Mouse (Mus musculus): ENCODE data around the gene Klk15. TPM values are rescaled to one million over a fixed set of nuclear protein-coding genes. Genes with fewer than 3 reads are reported as not detected.

Klk15 gene
- not detected in 2 replicates for polyA plus RNA-seq (2016; fragmentation: Nextera tagmentation; extraction: Ambion mirVana)

DNA sequence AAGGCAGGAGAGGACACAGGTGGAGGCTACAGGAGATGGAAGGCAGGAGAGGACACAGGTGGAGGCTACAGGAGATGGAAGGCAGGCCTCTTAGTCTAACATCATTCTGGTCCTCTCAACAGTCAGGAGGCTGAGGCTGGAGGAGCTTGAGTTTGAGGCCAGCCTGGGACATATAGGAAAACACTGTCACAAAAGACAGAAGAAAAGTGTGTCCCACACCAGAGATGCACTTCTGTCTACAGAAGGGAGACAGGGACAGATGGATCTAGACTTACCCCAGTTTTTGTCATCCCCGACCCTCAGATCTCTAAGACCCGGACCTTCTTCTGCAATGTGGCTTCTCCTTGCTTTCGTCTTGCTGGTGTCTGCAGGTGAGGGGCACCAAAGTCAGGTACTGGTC lies at the start of gene Klk15:
Klk15 (plus strand) TSS at position 301 of the 400 bp plus-strand sequence.
- H3K9me3 ChIP-seq: no peaks in the 10 kb centered on the region
- H3K36me3 ChIP-seq: no peaks in the 10 kb centered on the region
- no peak within 1 kb of the TSS for H3K4me3 ChIP-seq
- H3K27ac ChIP-seq: no peak within 1 kb of the TSS
- no peaks in the 10 kb centered on the region for H3K4me1 ChIP-seq
- H3K27me3 ChIP-seq (ENCODE audit: insufficient read depth, poor library complexity, severe bottlenecking): no peaks in the 10 kb centered on the region
- WGBS: 77% methylated on average over 3 of the region's 3 CpGs
- DNase-seq (ENCODE audit: low spot score): no peak

DNA sequence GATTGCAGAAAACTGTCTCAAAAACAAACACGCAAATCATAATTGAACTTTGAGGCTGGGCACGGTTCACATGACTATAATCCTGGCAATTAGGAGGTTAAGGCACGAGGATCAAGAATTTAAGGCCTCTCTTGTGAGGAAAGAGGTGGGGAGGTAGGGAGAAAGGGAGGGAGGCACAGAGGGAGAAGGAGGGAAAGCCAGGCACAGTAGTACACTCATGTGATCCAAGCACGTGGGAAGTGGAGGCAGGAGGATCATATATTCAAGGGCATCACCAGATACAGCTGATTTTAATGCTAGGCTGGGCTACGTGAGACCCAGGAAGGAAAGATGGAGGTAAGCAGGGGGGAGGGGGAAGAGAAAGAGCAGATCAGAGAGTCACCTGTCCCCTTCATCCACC lies 42.2 kb upstream of the Klk15 start:
- DNase-seq (ENCODE audit: low spot score): no peak
- Histone ChIP-seq H3K27me3 (ENCODE audit: insufficient read depth, poor library complexity, severe bottlenecking) (no peaks in the 10 kb centered on the region), H3K9me3 (no peaks in the 10 kb centered on the region), H3K4me3 (no peak overlapping the region), H3K36me3 (no peaks in the 10 kb centered on the region), H3K4me1 (0 out of 2 replicates have a peak, but pooled peaks cover 3% of the 10 kb centered on the region), H3K27ac (no peak overlapping the region)
- WGBS: 67% methylated on average over 5 of the region's 5 CpGs

DNA sequence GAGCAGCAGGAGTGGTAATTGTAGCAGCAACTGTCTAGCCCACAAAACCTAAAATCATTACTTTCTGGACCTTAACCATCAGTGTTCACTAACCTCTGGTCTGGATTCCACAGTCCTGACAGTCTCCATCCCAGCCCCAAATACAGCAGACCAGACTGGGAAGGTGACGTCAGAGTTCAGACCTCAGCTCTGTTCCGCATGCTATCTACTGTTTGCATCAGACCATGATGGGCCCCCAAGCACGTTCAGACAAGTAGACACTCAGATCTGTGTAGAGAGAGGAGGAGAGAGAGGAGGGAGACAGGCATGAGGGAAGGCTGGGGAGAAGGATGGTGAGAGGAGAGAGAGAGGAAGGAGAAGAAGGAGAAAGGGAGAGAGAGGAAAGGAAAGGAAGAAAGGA lies 41.8 kb upstream of the Klk15 start:
- Histone ChIP-seq H3K27ac (no peak overlapping the region), H3K27me3 (ENCODE audit: insufficient read depth, poor library complexity, severe bottlenecking) (no peaks in the 10 kb centered on the region), H3K9me3 (no peaks in the 10 kb centered on the region), H3K4me3 (no peak overlapping the region), H3K36me3 (no peaks in the 10 kb centered on the region), H3K4me1 (0 out of 2 replicates have a peak, but pooled peaks cover 3% of the 10 kb centered on the region)
- no peak for DNase-seq (ENCODE audit: low spot score)
- WGBS: 43% methylated on average over 3 of the region's 3 CpGs

DNA sequence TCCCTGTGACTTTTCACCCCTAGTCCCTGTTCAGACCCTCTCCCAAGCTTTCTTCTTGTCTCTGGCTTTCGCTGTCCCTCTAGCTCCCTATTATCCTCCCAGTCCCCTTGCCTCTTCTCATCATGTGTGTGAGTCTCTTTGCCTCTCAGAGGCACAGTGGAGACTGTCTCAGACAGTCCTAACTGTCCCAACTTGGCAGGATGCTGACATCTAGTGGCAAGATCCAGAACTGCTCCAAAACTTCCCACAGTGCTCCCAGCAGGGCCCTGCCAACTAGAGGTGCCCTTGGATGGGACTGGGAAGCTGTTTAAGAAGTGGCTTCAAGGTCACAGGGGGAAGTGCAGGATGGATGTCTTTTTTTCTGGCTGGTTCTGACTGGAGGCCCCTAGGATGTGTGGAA lies 38.7 kb upstream of the Klk15 start:
- peak; percentile 89 for DNase-seq (ENCODE audit: low spot score)
- Histone ChIP-seq H3K27me3 (ENCODE audit: insufficient read depth, poor library complexity, severe bottlenecking) (no peaks in the 10 kb centered on the region), H3K4me3 (no peak overlapping the region), H3K27ac (no peak overlapping the region; the same call in 1 of the 2 replicates), H3K36me3 (no peaks in the 10 kb centered on the region), H3K9me3 (no peaks in the 10 kb centered on the region), H3K4me1 (0 out of 2 replicates have a peak, but pooled peaks cover 3% of the 10 kb centered on the region)
- 23% methylated on average over 1 of the region's 1 CpGs for WGBS

DNA sequence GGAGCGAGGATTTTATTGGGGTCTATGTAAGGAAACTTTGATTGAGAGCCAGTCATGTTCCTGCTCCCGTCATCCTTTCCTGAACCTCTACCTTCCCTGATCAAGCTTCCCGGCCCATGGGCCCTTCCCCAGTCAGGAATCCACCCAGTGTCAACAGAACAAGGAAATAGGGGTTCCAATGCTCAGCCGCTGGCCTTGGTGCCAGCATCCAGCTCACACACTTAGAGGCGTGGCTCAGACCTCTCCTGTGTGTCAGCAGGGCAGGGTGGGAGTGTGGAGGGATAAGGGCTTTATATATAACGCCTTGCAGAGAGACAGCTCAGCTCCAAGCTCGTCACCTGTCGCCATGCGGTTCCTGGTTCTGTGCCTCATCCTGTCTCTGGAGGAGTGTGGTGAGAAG lies 18.7 kb upstream of the Klk15 start:
- H3K27ac ChIP-seq: no peak overlapping the region
- 47% methylated on average over 9 of the region's 9 CpGs for WGBS
- H3K4me1 ChIP-seq: peaks cover 5% of the 10 kb centered on the region; the same call in 1 of the 2 replicates
- no peak overlapping the region for H3K4me3 ChIP-seq
- peaks cover 16% of the 10 kb centered on the region; the same call in 1 of the 2 replicates for H3K27me3 ChIP-seq (ENCODE audit: insufficient read depth, poor library complexity, severe bottlenecking)
- DNase-seq (ENCODE audit: low spot score): no peak
- H3K9me3 ChIP-seq: no peaks in the 10 kb centered on the region
- H3K36me3 ChIP-seq: no peaks in the 10 kb centered on the region

DNA sequence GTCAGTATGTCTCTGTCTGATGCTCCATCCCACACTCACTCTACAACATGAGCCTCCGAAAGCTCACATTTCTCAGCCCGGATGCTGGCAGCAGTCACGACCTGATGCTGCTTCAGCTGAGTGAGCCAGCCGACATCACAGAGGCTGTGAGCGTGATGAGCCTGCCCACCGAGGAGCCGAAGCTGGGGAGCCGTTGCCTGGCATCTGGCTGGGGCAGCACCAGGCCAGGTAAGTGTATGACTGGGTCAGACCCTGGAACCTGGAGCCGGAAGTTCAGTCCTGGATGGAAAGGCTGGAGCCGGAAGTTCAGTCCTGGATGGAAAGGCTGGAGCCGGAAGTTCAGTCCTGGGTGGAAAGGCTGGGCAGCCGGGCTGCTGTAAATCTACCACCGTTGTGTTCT lies 15.1 kb upstream of the Klk15 start:
- Histone ChIP-seq H3K4me1 (peaks cover 5% of the 10 kb centered on the region; the same call in 1 of the 2 replicates), H3K27me3 (ENCODE audit: insufficient read depth, poor library complexity, severe bottlenecking) (peaks cover 29% of the 10 kb centered on the region; the same call in 1 of the 2 replicates)
- 78% methylated on average over 13 of the region's 13 CpGs for WGBS

DNA sequence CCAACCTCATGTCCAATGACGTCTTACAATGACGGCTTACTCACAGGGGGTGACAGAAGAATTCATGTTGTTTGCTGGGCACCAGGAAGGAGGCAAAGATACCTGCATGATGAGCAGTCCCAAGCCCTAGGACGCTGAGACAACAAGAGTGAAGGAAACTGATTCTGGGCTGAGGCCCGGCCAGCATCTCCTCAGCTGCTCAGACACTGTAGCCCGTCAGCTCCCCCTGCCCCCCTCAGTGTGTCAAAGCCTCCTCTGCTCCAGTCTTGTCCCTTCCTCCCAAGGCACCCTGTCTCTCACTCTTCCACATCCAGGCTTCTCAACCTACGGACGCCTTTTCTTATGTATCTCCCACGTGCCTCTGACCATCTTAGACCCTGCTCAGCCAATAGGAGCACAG lies 14.7 kb upstream of the Klk15 start:
- WGBS: 64% methylated on average over 8 of the region's 8 CpGs
- no peaks in the 10 kb centered on the region for H3K36me3 ChIP-seq
- H3K9me3 ChIP-seq: no peaks in the 10 kb centered on the region
- no peak overlapping the region for H3K27ac ChIP-seq
- peaks cover 29% of the 10 kb centered on the region; the same call in 1 of the 2 replicates for H3K27me3 ChIP-seq (ENCODE audit: insufficient read depth, poor library complexity, severe bottlenecking)
- H3K4me1 ChIP-seq: peaks cover 5% of the 10 kb centered on the region; the same call in 1 of the 2 replicates
- no peak overlapping the region for H3K4me3 ChIP-seq
- no peak for DNase-seq (ENCODE audit: low spot score)

More for the DNA sequence above, 15.1 kb upstream of the Klk15 start:
- H3K27ac ChIP-seq: no peak overlapping the region
- no peak overlapping the region for H3K4me3 ChIP-seq
- no peak for DNase-seq (ENCODE audit: low spot score)
- H3K36me3 ChIP-seq: no peaks in the 10 kb centered on the region
- H3K9me3 ChIP-seq: no peaks in the 10 kb centered on the region

DNA sequence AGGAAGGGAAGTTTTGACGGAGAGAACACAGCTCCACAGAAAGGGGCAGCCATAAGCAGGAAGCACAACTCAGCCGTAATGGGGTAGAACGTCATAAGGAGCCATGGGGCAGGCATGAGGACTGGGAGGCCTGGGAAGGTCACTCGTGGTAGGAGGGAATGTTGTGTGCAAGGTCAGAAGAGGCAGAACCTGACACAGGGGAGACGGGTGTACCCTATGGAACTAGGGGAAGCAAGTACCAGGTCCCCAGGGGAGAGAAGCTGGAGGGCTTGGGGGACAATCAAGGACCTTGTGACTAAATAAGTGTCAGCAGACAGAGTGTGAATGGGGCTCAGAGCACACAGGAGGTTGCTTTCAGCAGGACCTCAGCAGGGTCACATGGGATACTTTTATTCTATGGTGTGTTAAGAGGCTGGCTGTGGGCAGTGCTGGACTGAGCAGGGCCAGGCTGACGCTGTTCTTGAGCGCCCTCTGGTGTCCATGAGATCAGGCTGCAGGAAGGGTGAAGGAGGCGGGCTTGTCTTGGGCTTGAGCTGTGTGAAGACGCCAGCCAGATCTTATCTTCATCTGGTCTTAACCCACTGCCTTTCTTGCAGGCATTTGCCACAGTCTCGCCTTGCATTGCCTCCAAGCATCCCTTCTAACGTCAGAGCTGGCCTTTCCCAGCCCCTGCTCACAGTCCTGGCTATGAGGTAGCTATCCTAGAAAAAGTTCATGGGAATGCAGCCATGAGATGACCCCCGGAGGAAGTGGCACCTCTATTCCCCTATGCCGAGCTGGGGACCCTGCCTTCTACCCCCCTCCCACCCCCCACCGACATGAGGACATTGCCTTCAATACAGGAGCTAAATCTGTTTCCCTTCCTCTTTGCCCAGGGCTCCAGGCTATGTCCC lies 13.7 kb upstream of the Klk15 start:
- Histone ChIP-seq H3K36me3 (no peaks in the 10 kb centered on the region), H3K9me3 (no peaks in the 10 kb centered on the region), H3K4me3 (no peak overlapping the region), H3K27me3 (ENCODE audit: insufficient read depth, poor library complexity, severe bottlenecking) (peaks cover 27% of the 10 kb centered on the region; the same call in 1 of the 2 replicates), H3K4me1 (peaks cover 5% of the 10 kb centered on the region; the same call in 1 of the 2 replicates), H3K27ac (no peak overlapping the region)
- WGBS: 27% methylated on average over 14 of the region's 14 CpGs
- DNase-seq (ENCODE audit: low spot score): peak; percentile 86

DNA sequence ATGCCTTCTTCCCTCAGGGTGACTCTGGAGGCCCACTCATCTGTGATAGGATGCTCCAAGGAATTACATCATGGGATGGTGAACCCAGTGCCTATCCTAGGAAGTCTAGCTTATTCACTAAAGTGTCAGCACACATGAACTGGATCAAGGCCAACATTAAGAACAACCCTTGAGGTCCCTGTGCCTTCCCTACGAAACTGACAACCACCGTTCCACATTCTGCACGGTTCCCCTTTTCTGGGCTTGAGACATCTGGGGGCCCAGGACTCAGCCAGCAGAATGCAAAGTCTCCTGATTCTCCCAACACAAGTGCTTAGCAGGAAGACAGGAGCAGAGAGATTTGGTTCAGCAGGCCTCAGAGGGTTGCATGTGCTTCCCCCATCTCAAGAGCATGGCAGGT lies 13.0 kb upstream of the Klk15 start:
- Histone ChIP-seq H3K36me3 (no peaks in the 10 kb centered on the region), H3K27ac (no peak overlapping the region), H3K27me3 (ENCODE audit: insufficient read depth, poor library complexity, severe bottlenecking) (peaks cover 21% of the 10 kb centered on the region; the same call in 1 of the 2 replicates), H3K4me1 (peaks cover 5% of the 10 kb centered on the region; the same call in 1 of the 2 replicates), H3K4me3 (no peak overlapping the region), H3K9me3 (no peaks in the 10 kb centered on the region)
- WGBS: 84% methylated on average over 3 of the region's 3 CpGs
- no peak for DNase-seq (ENCODE audit: low spot score)

DNA sequence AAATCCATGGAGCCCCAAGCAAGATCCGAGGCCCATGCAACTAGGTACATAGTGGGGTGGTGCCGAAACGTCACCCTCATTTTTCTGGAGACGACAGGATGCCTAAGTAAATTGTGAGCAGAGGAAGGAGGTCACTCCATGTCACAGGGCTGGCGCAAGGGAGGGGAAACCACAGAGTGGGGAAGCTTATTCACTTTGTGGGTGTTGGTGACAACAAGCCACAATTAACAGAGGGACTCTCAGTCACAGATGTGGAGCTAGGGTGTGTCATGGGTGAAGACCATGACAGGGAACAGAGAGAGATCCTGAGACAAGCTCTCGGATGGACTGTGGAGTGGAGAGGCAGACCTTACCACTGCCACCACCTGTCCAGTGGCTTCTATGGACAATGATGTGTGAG lies 12.5 kb upstream of the Klk15 start:
- 86% methylated on average over 6 of the region's 6 CpGs for WGBS
- H3K27me3 ChIP-seq (ENCODE audit: insufficient read depth, poor library complexity, severe bottlenecking): peaks cover 18% of the 10 kb centered on the region; the same call in 1 of the 2 replicates
- DNase-seq (ENCODE audit: low spot score): no peak
- H3K36me3 ChIP-seq: no peaks in the 10 kb centered on the region
- no peak overlapping the region for H3K27ac ChIP-seq
- peaks cover 5% of the 10 kb centered on the region; the same call in 1 of the 2 replicates for H3K4me1 ChIP-seq
- H3K9me3 ChIP-seq: no peaks in the 10 kb centered on the region
- no peak overlapping the region for H3K4me3 ChIP-seq

DNA sequence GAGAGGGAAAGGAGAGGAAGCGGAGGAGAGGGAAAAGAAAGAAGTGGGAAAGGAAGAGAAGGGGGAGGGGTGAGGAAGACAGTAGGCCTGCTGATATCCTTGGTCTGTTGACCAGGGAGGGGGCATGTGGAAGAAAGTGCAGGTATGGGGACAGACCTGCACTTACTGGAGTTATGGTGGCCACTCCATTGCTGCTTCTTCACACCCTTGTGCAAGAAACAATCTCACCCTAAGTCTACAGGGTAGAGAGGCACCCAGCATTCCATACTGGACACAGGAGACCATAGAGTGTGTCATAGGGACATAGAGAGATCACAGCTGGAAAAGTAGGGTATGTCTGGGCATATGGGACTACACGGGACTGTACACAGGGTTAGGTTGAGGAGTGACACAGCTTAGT lies 11.6 kb upstream of the Klk15 start:
- no peak overlapping the region for H3K27ac ChIP-seq
- H3K36me3 ChIP-seq: no peaks in the 10 kb centered on the region
- 68% methylated on average over 2 of the region's 2 CpGs for WGBS
- no peak overlapping the region for H3K4me3 ChIP-seq
- H3K4me1 ChIP-seq: peaks cover 5% of the 10 kb centered on the region; the same call in 1 of the 2 replicates
- H3K9me3 ChIP-seq: no peaks in the 10 kb centered on the region
- H3K27me3 ChIP-seq (ENCODE audit: insufficient read depth, poor library complexity, severe bottlenecking): peaks cover 16% of the 10 kb centered on the region; the same call in 1 of the 2 replicates
- DNase-seq (ENCODE audit: low spot score): no peak

DNA sequence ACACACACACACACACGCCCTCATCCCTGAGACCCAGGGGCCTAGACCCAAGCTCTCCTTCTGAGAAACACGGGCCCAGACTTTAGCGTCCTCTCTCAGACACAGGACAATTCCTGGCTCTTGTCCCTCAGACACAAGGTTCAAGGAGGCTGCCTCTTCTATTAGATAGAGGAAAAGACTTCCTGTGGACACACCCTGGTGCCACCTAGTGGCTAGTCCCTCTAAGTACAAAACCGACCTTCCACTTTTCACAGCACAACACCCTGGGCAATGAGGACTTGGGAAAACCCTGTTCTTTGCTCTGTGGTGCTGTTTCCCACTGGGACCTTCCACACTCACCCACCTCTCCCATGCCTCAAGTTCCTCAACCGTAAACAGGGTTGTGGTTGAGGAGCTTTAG lies 7.6 kb upstream of the Klk15 start:
- Histone ChIP-seq H3K4me3 (no peak overlapping the region), H3K27me3 (ENCODE audit: insufficient read depth, poor library complexity, severe bottlenecking) (peaks cover 11% of the 10 kb centered on the region; the same call in 1 of the 2 replicates), H3K27ac (no peak overlapping the region), H3K36me3 (no peaks in the 10 kb centered on the region), H3K4me1 (no peaks in the 10 kb centered on the region), H3K9me3 (no peaks in the 10 kb centered on the region)
- 65% methylated on average over 5 of the region's 5 CpGs for WGBS
- DNase-seq (ENCODE audit: low spot score): no peak

DNA sequence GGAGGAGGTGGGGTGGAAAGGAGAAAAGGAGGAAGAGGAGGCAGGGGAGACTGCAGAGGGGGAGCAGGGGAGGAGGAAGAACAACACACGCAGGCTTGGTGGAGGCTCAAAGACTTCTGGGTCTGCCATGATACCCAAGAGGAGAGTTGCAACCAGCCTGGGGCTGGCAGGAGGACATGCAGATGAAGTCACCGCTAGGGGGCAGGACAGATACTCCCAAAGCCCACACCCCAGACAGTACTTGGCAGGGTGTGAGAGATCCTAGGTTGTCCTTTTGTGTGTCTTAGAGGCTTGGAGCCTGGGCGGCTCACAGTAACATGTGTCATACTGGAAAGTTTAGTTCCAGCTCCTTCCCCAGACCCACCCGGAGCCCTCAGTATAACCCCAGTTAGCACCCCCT lies 5.0 kb upstream of the Klk15 start:
- no peaks in the 10 kb centered on the region for H3K36me3 ChIP-seq
- no peaks in the 10 kb centered on the region for H3K4me1 ChIP-seq
- no peak overlapping the region for H3K27ac ChIP-seq
- WGBS: 41% methylated on average over 4 of the region's 4 CpGs
- H3K4me3 ChIP-seq: no peak overlapping the region
- H3K27me3 ChIP-seq (ENCODE audit: insufficient read depth, poor library complexity, severe bottlenecking): no peaks in the 10 kb centered on the region
- no peak for DNase-seq (ENCODE audit: low spot score)
- H3K9me3 ChIP-seq: no peaks in the 10 kb centered on the region
